Mouse (Mus musculus) gonadal fat pad, adult 2 months (tissue): ENCODE data around the gene Rbm25. TPM values are rescaled to one million over a fixed set of nuclear protein-coding genes. Genes with fewer than 3 reads are reported as not detected.
"Not testable (repeated sequence)": the region's sequence is repeated elsewhere in the genome, so short reads cannot be mapped to it uniquely, and the experiment has no call there.

Source experiments
- DNase-seq: peaks from one replicate; pipeline ENCODE4 v3.0.0-alpha.2; 2012; ENCODE audit warnings: low read depth
- polyA plus RNA-seq: library from polyadenylated mRNA; depleted of rRNA; stranded (reverse); fragments of >200 nt; gene quantifications from 2 replicates; pipeline ENCODE4 v1.2.3, GENCODE M21; 2012; rRNA removed

The Rbm25 gene
- 21.0 and 30.0 TPM in 2 replicates for polyA plus RNA-seq

DNA sequence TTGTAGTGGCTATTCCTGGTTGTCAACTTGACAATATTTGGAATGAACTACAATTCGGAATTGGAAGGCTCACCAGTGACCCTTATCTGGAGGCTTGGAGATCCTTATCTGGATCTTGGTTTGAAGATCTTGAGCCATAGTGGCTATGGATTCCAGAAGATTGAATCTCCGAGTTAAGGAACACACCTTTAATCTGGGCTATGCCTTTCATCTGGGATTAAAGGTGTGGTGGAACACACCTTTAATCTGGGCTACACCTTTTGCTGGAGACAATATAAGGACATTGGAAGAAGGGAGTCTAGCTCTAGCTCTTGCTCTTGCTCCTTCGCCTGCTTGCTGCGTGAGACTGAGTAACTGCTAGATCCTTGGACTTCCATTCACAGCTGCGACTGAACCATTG lies at the start of gene Rbm25:
Gene Rbm25, plus strand, starts transcription at position 301 of the 400 bp plus-strand sequence.
- not testable (repeated sequence) for DNase-seq

GRCm38 (mm10) chr12:83582106-83582505 lies 48.9 kb upstream of the Rbm25 start:
- DNase-seq = no peak

DNA sequence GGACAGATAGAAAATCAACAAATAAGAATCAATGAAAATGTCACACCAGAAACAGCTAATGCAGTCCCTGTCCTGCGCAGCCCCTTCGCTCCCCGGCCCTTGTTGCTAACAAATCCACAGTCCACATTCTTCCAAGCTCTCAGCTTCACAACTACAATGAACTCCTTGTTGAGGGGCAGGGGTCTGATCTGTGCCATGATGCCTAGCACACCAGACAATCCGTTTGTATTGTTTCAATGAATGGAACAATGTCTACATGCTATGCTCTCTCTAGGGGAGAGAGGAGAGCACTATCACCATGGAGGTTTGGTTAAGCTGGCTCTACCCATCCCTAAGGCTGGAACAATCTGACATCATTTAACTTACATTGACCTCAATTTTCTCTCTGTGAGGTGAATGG lies 48.3 kb upstream of the Rbm25 start:
- DNase-seq = no peak

GRCm38 (mm10) chr12:83586628-83587027 lies 44.4 kb upstream of the Rbm25 start:
- no peak for DNase-seq

DNA sequence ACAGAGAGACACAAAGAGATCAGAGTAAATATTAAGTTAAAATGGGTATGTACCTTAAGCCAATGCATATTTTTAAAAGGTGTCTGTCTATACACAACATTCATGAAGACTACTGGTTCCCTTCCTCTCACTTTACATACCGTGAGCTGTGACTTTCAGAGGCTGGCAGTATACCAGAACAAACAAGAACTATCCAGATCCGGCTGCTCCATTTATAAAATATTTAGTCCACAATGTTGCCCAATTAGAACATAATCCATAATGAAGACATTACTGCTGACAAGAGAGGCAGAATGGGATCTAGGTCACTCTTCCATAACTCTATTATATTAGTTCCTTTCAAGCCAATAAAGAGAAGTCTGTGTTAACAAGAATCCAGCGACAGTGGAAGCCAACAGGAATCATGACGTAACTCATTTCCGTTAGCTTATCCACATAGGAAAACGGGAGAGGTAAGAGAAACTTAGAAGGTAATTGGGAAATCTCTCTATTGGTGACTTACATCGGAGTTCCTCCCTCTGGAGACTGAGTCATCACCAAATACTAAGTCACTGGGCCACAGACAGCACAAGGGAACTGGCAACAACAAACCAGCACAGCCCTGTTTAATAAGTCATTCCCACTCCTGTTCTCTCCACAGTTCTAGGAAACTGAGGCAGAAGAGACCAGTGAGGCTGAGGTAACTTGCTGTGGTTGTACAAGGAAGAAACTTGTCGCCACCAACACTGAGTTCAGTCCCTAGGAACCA lies 39.1 kb upstream of the Rbm25 start:
- no peak for DNase-seq

DNA sequence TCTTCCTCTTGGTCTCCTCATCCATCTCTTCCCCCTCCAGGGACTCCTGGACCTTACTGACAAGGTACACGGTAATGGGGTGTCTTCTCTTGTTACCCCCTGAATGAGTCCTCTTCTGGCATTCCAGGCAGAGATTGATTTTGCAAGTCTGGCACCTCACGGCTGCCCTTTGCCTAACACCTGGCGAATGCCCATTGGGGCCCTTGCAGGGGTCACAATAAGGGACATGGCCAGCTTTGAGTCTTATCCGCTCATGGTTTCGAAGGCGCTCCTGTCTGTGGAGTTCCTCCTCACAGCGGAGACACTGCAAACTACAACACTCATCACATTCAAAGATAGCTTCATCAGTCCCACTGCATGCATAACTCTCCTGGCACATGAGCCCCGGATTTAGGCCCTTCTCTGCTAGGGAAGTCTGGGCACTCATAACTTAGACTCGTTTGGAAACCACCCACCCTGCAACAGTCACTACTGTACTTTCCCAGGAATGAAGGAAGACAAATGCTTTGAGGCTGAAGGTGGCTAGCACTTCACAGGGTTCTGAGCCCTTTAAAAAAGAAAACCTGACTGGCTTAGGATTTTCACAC lies 36.5 kb upstream of the Rbm25 start:
- no peak for DNase-seq

GRCm38 (mm10) chr12:83596191-83596954 lies 34.7 kb upstream of the Rbm25 start:
- DNase-seq = no peak

GRCm38 (mm10) chr12:83597025-83597501 lies 34.0 kb upstream of the Rbm25 start, which contains the start of gene Zfyve1:
TSS of gene Zfyve1 (minus strand) at chr12:83597222.
- peak; percentile 90 for DNase-seq

- no peak for DNase-seq
Measured at GRCm38 (mm10) chr12:83597881-83598280, 33.2 kb upstream of the Rbm25 start.

DNA sequence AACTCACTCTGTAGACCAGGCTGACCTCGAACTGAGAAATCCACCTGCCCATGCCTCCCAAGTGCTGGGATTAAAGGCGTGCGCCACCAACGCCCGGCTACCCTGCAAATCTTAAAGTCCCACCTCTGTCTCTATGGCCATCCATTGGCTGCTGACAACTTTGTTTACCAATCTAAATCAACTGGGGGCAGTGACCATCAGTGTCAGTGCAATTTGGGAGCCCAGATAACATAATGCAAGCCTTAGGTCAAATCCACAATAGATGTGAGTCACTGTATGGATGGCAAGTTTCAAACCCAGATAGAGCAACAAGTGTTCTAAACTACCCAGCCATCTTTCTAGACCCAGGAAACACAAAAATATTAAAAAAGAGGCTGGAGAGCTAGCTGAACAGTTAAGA lies 28.8 kb upstream of the Rbm25 start:
- no peak for DNase-seq

GRCm38 (mm10) chr12:83606411-83606810 lies 24.6 kb upstream of the Rbm25 start:
- DNase-seq = not testable (repeated sequence)

GRCm38 (mm10) chr12:83617261-83617660 lies 13.8 kb upstream of the Rbm25 start:
- DNase-seq = no peak

DNA sequence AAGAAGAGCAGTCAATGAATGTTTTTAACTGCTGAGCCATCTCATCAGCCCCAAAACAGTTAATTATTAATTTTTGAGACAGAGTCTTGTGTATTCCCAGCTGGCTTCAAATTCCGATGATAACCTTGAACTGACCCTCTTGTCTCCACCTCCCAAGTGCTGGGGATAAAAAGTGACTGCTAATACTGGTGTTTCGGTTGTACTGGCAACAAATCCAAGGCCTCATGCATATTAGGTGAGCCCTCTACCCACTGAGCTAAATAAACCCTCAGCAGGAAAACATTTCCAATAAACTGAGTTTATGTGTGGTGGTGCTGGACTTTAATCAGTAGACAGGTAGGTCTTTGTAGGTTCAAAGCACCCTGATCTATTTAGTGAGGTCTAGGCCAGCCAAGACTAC lies 12.1 kb upstream of the Rbm25 start:
- no peak for DNase-seq

GRCm38 (mm10) chr12:83620694-83621093 lies 10.3 kb upstream of the Rbm25 start:
- not testable (repeated sequence) for DNase-seq

DNA sequence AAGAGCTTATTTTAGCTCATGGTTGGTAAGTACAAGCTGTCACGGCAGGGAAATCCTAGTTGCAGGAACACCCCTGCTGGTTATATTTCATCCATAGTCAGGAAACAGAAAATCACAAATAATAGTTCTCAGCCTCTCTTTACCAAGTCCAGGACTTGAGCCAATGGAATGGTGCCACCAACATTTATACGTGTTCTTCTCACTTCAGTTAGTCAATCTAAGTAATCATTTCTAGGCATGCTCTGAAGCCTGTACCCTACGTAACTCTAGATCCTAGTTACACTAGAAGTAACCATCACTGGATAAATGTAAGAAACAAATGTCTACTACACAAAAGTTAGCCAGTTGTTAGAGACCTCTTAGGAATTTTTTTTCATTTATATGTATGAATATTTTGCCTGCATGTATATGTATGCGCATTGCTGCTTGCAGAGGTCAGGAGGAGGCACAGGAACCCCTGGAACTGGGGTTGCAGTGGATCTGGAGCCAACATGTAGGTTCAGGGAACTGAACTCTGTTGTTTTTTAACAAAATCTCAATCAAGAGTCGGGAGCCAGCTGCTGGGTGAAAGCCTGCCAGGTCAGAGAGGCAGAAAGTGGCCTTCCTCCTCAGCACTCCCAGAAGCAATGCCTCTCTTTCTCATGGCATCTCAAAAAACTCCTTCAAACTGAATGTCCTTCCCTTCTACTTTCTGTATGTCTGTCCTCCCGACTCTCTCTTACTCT lies 8.8 kb upstream of the Rbm25 start:
- DNase-seq = no peak

- no peak for DNase-seq
Measured at GRCm38 (mm10) chr12:83624321-83624720, 6.7 kb upstream of the Rbm25 start.

DNA sequence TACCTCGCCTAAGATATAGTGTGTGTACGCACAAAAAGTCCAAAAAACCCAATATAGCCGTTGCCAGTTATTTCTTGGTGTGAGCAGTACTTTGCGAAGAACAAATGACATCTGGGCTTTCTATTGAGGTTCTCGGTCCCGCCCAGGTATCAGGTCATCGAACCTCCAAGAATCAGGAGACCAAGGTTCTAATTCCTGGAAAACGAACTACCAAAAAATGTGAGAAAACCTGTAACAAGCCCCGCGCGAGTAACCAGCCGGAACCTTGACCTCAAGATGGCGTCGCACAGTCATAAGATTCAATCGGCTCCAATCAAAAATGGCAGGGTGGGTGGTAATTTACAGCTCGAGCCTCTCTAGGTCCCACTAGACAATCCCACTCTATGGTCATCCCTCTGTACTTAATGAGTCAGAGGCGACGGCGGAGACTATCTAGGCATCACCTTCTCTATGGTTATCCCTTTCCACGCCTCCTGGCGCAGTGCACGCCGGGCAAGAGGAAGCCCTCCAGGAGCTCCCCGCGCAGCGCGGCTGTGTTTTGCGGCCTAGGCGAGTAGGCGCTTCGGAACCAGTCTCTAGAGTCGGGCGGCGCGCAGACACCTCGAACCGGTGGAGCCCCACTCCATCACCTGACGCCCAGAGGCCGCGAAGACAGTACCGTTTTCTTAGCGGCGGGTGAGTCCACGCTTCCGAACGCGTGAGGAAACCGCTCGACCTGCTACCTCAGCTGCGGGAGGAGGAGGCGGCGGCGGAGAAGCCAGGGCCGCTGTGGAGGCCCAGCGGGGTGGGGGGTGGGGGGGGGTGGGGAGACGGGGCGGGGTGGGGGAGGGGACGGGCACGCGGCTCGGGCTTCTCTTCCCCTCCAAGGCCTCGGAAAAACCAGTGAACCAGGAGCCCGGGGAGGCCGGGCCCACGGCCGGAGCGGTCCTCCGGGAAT lies 975 bp downstream of the Rbm25 start:
- peak; percentile 80 for DNase-seq

DNA sequence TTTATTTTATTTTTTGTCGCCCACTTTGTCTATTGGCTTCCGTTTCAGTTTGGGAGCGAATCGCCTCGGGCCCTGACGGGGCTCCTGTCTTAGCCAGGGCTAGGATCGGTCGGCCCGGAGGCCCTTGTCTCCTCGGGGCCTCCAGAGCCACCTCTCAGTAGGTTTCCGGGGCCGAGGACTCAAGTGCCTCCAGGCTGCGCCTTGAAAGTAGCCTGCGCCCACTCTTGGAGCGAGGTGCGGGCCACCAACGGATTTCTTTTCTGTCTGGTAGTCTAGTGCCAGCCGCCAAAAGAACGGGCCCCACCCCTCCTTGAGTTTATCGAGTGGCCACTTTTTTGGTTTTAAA lies 1.6 kb downstream of the Rbm25 start:
- no peak for DNase-seq

DNA sequence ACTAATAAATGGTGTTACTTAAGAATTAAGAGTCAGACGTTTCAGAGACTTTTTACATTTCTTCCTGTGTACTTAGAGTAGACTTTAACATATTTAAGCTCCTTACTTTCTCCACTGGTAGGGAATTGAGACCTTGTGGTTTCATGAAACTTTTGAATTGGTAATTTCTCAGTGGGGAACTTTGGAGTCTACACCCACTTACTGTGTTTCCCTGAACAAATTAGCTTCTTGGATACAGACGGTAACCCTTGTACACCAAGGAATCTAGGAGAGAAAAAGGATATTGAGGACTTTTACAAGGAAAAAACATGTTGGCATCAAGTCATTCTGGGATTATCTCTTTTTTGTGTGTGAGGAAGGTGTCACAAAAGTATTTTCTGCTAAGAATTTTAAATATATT lies 2.8 kb downstream of the Rbm25 start:
- DNase-seq = no peak

DNA sequence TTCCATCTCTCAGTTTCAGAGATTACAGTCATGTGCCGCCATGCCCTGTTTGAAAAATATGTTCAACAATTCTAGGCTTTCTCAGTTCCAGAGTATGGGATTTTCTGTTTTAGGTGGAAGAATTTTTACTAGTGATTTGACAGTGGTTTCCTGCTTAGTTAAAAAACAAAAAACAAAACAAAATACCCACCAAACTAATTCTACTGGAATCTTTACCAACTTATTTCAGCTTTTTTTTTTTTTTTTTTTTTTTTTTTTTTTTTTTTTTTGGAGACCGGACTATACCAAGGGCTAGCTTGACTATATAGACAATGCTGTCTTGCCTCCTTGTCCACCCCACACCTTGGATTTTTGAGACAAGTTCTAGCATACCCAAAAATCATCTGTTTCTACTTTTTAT lies 10.2 kb downstream of the Rbm25 start:
- no peak for DNase-seq

- no peak for DNase-seq
Measured at GRCm38 (mm10) chr12:83643116-83643515, 12.1 kb downstream of the Rbm25 start.
